Mouse (Mus musculus) MEL (cell line): ENCODE results near the gene Stap2.

Experiments used
- JUND ChIP-seq: IDR thresholded peaks from 2 replicates; pipeline ENCODE4 v1.6.1; 2011; ENCODE audit warnings: low read depth, mild to moderate bottlenecking, improper control_type of control experiment, low read length
- POLR2A ChIP-seq, 2 experiments: IDR thresholded peaks; 2 replicates each; pipeline ENCODE4 v1.6.1; 2011 to 2012; ENCODE audit warnings: low read length in 2 of 2, mild to moderate bottlenecking in 2 of 2, control low read depth in 1 of 2, improper control_type of control experiment in 1 of 2, low read depth in 1 of 2, moderate library complexity in 1 of 2; ENCODE audit not compliant: control insufficient read depth in 1 of 2, insufficient read depth in 1 of 2, poor library complexity in 1 of 2
- USF2 ChIP-seq, 2 experiments: IDR thresholded peaks; 2 replicates each; pipeline ENCODE4 v1.6.1; 2011 to 2012; ENCODE audit warnings: improper control_type of control experiment in 2 of 2, low read length in 2 of 2, borderline replicate concordance in 1 of 2, inconsistent platforms in 1 of 2, low read depth in 1 of 2, mild to moderate bottlenecking in 1 of 2; ENCODE audit not compliant: insufficient read depth in 1 of 2

DNA sequence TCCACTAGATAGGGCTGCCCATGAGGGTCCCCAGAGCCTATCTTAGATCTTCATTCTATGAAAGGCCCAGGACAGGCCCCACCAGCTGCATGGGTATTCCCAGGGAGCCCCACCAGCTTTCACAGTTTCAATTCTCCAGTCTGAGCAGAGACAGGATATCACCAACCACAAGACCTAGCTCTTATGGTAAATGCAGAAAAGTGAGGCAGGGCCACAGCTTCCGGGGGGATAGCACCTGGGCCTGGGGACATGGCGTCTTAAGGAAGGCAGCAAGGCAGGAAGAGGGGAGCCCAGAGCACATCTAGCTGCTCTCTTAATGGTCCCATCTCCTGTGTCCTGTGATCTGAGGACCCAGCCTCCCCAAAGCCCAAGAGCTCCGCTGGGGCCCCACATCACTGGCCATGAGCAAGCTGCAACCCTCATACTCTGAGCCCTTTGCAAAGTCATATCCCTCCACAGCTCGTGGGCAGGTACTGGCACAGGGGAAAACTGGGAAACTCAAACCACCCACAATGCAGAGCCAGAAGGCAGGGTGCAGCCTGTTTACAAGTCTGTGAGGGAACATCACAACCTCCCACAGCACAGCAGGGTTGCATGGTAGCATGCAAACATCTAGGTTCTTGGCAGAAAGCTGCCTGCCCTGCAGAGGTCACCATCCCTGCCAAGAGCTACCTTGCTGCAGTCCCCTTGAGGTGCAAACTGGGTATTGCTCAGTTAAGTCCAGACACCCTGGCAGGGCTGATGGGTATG, 16.0 kb upstream of the Stap2 start:
- TF ChIP-seq USF2 (IDR thresholded peaks at IDR 0.05; ENCODE audit: borderline replicate concordance in 1 of 2, insufficient read depth in 1 of 2, low read depth in 1 of 2, low read length in 2 of 2), result no peak
- no peak for TF ChIP-seq POLR2A (IDR thresholded peaks at IDR 0.05; ENCODE audit: control insufficient read depth in 1 of 2, insufficient read depth in 1 of 2, low read depth in 1 of 2, low read length in 2 of 2, poor library complexity in 1 of 2)
- no peak for TF ChIP-seq JUND
